Mouse (Mus musculus) kidney, postnatal 0 days (tissue): ENCODE data around the gene Igsf11. TPM values are rescaled to one million over a fixed set of nuclear protein-coding genes. Genes with fewer than 3 reads are reported as not detected.

Experiments used
- ATAC-seq: fragments of 200-750 bp; cut with Nextera tagmentation; replicated peaks from 2 replicates; pipeline ENCODE4 v1.8.0; 2017; ENCODE audit warnings: low read depth, moderate number of reproducible peaks, moderate TSS enrichment, moderate library complexity; ENCODE audit not compliant: low FRiP score
- DNase-seq: peaks from one replicate; pipeline ENCODE4 v3.0.0-alpha.2; 2016; ENCODE audit warnings: low spot score
- H3K27ac ChIP-seq: fragments of 300-500 bp; sonication (generic); 2 replicates; pipeline ENCODE4 v1.5.1; 2014; ENCODE audit warnings: mild to moderate bottlenecking
- H3K27me3 ChIP-seq: fragments of 300-500 bp; sonication (generic); 2 replicates; pipeline ENCODE4 v1.6.1; 2014; ENCODE audit warnings: low read length, mixed read lengths; ENCODE audit not compliant: insufficient read depth
- H3K36me3 ChIP-seq: fragments of 300-500 bp; sonication (generic); 2 replicates; pipeline ENCODE4 v1.6.1; 2014; ENCODE audit warnings: low read length, mixed read lengths; ENCODE audit not compliant: insufficient read depth
- H3K4me1 ChIP-seq: fragments of 300-500 bp; sonication (generic); replicated peaks from 2 replicates; pipeline ENCODE4 v1.6.1; 2014; ENCODE audit warnings: antibody characterized with exemption, low read length, mixed read lengths; ENCODE audit not compliant: insufficient read depth
- H3K4me2 ChIP-seq: fragments of 300-500 bp; sonication (generic); 2 replicates; pipeline ENCODE4 v1.6.1; 2014; ENCODE audit warnings: mild to moderate bottlenecking, low read length, moderate library complexity, mixed read lengths
- H3K4me3 ChIP-seq: fragments of 300-500 bp; sonication (generic); replicated peaks from 2 replicates; pipeline ENCODE4 v1.5.1; 2014; ENCODE audit warnings: low read depth, low read length
- H3K9ac ChIP-seq: fragments of 300-500 bp; sonication (generic); 2 replicates; pipeline ENCODE4 v1.6.1; 2014; ENCODE audit warnings: low read depth, low read length
- H3K9me3 ChIP-seq: fragments of 300-500 bp; sonication (generic); replicated peaks from 2 replicates; pipeline ENCODE4 v1.6.1; 2016; ENCODE audit warnings: low read length, inconsistent platforms, mixed read lengths
- CTCF ChIP-seq: IDR thresholded peaks from 2 replicates; pipeline ENCODE4 v1.5.1; 2016; ENCODE audit warnings: antibody characterized with exemption, low read depth, mild to moderate bottlenecking, moderate library complexity
- WGBS: fragments of 180-500 bp; shearing (Covaris S2); extraction: QIAGEN DNeasy Blood & Tissue Kit; methylation state at CpG from one replicate; pipeline ENCODE4 v1.1.7; 2014; 5-methylcytosine and 5-hydroxymethylcytosine counted together
- polyA plus RNA-seq: library from polyadenylated mRNA; unstranded; fragments of >200 nt; fragmentation: Nextera tagmentation; extraction: Ambion mirVana; gene quantifications from 2 replicates; pipeline ENCODE4 v1.2.1, GENCODE M21; 2015

Gene Igsf11
- polyA plus RNA-seq, 1 experiment from 2014 or later: 7.1 TPM

- Histone ChIP-seq H3K27me3 (no peaks in the 10 kb centered on the region), H3K4me2 (no peak overlapping the region), H3K4me1 (no peaks in the 10 kb centered on the region), H3K9ac (no peak overlapping the region), H3K4me3 (no peak overlapping the region), H3K9me3 (no peaks in the 10 kb centered on the region), H3K27ac (no peak overlapping the region), H3K36me3 (no peaks in the 10 kb centered on the region)
- TF ChIP-seq CTCF: no peak
- DNase-seq (no peak), ATAC-seq (no peak)
- whole genome bisulfite sequencing: 71% methylated on average over 2 of the region's 2 CpGs
Measured at GRCm38 (mm10) chr16:39019449-39019848, 127.0 kb downstream of the Igsf11 start.

- no peak for ATAC-seq
- Histone ChIP-seq H3K36me3 (no peaks in the 10 kb centered on the region), H3K9me3 (no peaks in the 10 kb centered on the region), H3K4me2 (no peak overlapping the region), H3K27me3 (no peaks in the 10 kb centered on the region), H3K4me3 (no peak overlapping the region), H3K27ac (no peak overlapping the region), H3K4me1 (no peaks in the 10 kb centered on the region), H3K9ac (no peak overlapping the region)
- no peak for TF ChIP-seq CTCF
- 75% methylated on average over 8 of the region's 8 CpGs for WGBS
- no peak for DNase-seq
Measured at GRCm38 (mm10) chr16:39025989-39026736, 133.7 kb downstream of the Igsf11 start.

DNA sequence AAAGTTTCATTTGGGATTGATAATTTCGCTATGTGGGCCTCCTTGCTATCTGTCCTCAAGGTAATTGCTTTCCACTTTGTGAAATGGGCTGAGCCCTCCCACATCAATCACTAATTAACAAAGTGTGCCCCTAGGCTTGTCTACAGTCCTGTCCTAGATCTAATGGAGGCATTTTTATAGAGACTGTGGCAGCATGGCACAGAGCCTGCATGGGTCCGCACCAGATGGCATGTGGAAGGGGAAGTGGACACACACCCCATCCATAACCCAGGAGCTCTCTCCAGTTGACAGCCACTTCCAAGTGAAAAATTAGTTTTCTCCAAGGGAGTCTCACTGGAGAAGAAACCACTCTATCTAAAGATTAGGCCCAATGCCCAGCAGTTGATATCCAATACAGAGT, 138.9 kb downstream of the Igsf11 start:
- H3K27ac ChIP-seq: no peak overlapping the region
- ATAC-seq (no peak), DNase-seq (no peak)
- H3K4me3 ChIP-seq: no peak overlapping the region
- TF ChIP-seq CTCF: no peak
- H3K9me3 ChIP-seq: no peaks in the 10 kb centered on the region
- no peaks in the 10 kb centered on the region for H3K27me3 ChIP-seq
- no peak overlapping the region for H3K9ac ChIP-seq
- no peaks in the 10 kb centered on the region for H3K36me3 ChIP-seq
- H3K4me1 ChIP-seq: no peaks in the 10 kb centered on the region
- H3K4me2 ChIP-seq: no peak overlapping the region
- 82% methylated on average over 2 of the region's 2 CpGs for WGBS

DNA sequence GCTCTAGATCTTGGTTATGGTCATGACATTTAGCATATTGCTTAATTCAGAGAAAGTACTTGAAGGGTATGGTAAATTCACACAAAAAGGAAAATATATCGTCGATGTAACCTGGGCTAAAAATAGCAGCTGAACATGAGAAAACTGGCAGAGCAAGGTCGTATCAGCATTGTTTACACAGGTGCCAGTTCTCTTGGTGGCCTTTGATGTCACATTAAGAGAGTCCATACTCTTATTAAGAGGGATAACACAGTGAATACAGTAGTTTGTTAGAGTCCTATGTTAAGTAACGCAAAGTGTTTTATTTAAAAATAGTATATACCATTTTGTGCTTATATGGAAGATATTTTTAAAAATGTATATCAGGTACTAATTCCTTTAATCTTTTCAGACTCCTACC, 144.8 kb downstream of the Igsf11 start:
- H3K9me3 ChIP-seq: no peaks in the 10 kb centered on the region
- H3K4me1 ChIP-seq: no peaks in the 10 kb centered on the region
- H3K9ac ChIP-seq: no peak overlapping the region
- no peaks in the 10 kb centered on the region for H3K27me3 ChIP-seq
- DNase-seq (no peak), ATAC-seq (no peak)
- no peak overlapping the region for H3K4me2 ChIP-seq
- no peak overlapping the region for H3K4me3 ChIP-seq
- 40% methylated on average over 4 of the region's 4 CpGs for WGBS
- no peaks in the 10 kb centered on the region for H3K36me3 ChIP-seq
- TF ChIP-seq CTCF: no peak
- H3K27ac ChIP-seq: no peak overlapping the region

DNA sequence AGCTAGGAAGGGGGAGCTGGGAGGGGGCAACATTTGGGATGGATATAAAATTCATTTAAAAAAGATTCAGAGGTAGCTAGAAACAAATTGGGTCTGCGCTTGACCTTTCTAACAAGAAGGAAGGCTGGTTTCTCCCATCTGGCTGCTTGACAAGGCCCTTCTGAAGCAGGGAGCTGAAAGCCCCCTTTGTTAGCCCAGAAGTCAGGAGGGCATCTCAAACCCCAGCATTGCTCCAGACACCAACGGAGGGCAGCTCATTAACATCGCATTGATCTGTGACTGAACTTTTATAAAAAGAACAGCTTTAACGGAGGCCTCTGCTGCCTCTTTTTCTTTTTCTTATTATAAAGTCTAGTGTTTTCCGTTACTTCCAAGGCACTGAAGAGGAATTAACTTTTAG, 151.9 kb downstream of the Igsf11 start:
- Histone ChIP-seq H3K4me3 (no peak overlapping the region), H3K9ac (no peak overlapping the region), H3K36me3 (no peaks in the 10 kb centered on the region), H3K27me3 (no peaks in the 10 kb centered on the region), H3K4me2 (no peak overlapping the region), H3K4me1 (no peaks in the 10 kb centered on the region), H3K27ac (no peak overlapping the region), H3K9me3 (no peaks in the 10 kb centered on the region)
- DNase-seq: no peak
- WGBS: 60% methylated on average over 5 of the region's 5 CpGs
- no peak for TF ChIP-seq CTCF
- no peak for ATAC-seq

- Histone ChIP-seq H3K9me3 (no peaks in the 10 kb centered on the region), H3K27ac (no peak overlapping the region), H3K4me1 (no peaks in the 10 kb centered on the region), H3K4me3 (no peak overlapping the region), H3K9ac (no peak overlapping the region), H3K4me2 (no peak overlapping the region), H3K27me3 (no peaks in the 10 kb centered on the region), H3K36me3 (no peaks in the 10 kb centered on the region)
- 4% methylated on average over 4 of the region's 4 CpGs for WGBS
- TF ChIP-seq CTCF: peak; percentile 83
- peak; percentile 50; the same call in 1 of the 2 replicates for ATAC-seq
- peak; percentile 65 for DNase-seq
Measured at GRCm38 (mm10) chr16:39048889-39049288, 156.4 kb downstream of the Igsf11 start.

DNA sequence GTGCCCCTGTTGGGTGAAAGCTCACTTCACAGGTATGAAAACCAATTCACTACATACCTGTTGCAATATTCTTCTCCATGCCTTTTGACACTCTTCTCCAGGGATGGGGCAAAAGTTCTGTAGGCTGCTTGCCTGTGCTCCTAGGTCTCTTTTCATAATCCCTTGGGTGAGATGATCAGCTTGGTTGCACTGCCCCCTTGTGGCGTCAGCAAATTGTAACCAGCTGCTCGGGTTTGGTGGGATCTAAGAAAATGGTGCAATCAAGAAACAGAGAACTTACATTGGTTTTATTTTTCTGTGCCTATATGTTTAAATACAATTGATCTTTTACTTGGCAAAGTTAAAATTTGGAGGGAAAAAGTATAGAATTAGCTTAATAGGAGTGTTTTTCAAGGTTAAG, 160.5 kb downstream of the Igsf11 start:
- ATAC-seq (no peak), DNase-seq (peak; percentile 80)
- H3K4me1 ChIP-seq: no peaks in the 10 kb centered on the region
- no peak overlapping the region for H3K4me3 ChIP-seq
- H3K27me3 ChIP-seq: no peaks in the 10 kb centered on the region
- no peak overlapping the region for H3K4me2 ChIP-seq
- TF ChIP-seq CTCF: peak; percentile 91
- H3K27ac ChIP-seq: no peak overlapping the region
- H3K9ac ChIP-seq: no peak overlapping the region
- 1% methylated on average over 2 of the region's 2 CpGs for WGBS
- no peaks in the 10 kb centered on the region for H3K9me3 ChIP-seq
- no peaks in the 10 kb centered on the region for H3K36me3 ChIP-seq
